Mouse (Mus musculus) liver, adult 2 months (tissue): Measurements from ENCODE around the gene Sos2. TPM values are rescaled to one million over a fixed set of nuclear protein-coding genes. Genes with fewer than 3 reads are reported as not detected.
A peak's percentile ranks its signal among the peaks of the same experiment; 100 is the strongest.

ENCODE experiments used
- DNase-seq: peaks from one replicate; pipeline ENCODE4 v3.0.0-alpha.2; 2011; ENCODE audit warnings: low read depth, low spot score; ENCODE audit errors: extremely low read depth
- H3K27ac ChIP-seq: fragments of 200-500 bp; replicated peaks from 2 replicates; pipeline ENCODE4 v1.5.1; 2012; ENCODE audit warnings: low read depth, mild to moderate bottlenecking, control low read depth, inconsistent platforms, low read length; ENCODE audit not compliant: insufficient read depth
- H3K27me3 ChIP-seq: fragments of 200-500 bp; 2 replicates; pipeline ENCODE4 v1.6.1; 2012; ENCODE audit warnings: mild to moderate bottlenecking, moderate library complexity, low read length, inconsistent platforms; ENCODE audit not compliant: control insufficient read depth, insufficient read depth
- H3K36me3 ChIP-seq: fragments of 200-500 bp; 2 replicates; pipeline ENCODE4 v1.6.1; 2012; ENCODE audit warnings: low read length, inconsistent platforms; ENCODE audit not compliant: control insufficient read depth, insufficient read depth
- H3K4me1 ChIP-seq: fragments of 200-500 bp; 2 replicates; pipeline ENCODE4 v1.6.1; 2011; ENCODE audit warnings: low read length; ENCODE audit not compliant: control insufficient read depth, insufficient read depth
- H3K4me3 ChIP-seq: fragments of 200-500 bp; 2 replicates; pipeline ENCODE4 v1.5.1; 2011; ENCODE audit warnings: low read depth, mild to moderate bottlenecking, control low read depth, low read length, moderate library complexity; ENCODE audit not compliant: insufficient read depth
- H3K79me2 ChIP-seq: fragments of 200-500 bp; 2 replicates; pipeline ENCODE4 v1.6.1; 2012; ENCODE audit warnings: inconsistent platforms, mild to moderate bottlenecking, low read length, moderate library complexity; ENCODE audit not compliant: control insufficient read depth, insufficient read depth
- H3K9ac ChIP-seq: fragments of 200-500 bp; 2 replicates; pipeline ENCODE4 v1.6.1; 2012; ENCODE audit warnings: low read depth, mild to moderate bottlenecking, control low read depth, inconsistent platforms, low read length
- CTCF ChIP-seq: fragments of 200-500 bp; IDR thresholded peaks from 2 replicates; pipeline ENCODE4 v1.5.1; 2011; ENCODE audit warnings: low read depth, low read length, control low read depth
- POLR2A ChIP-seq: fragments of 200-500 bp; IDR thresholded peaks from 2 replicates; pipeline ENCODE4 v1.6.1; 2011; ENCODE audit warnings: low read length, control low read depth; ENCODE audit not compliant: insufficient read depth; ENCODE audit errors: extremely low read depth
- whole genome bisulfite sequencing: fragments of 180-500 bp; shearing (Covaris S2); methylation state at CpG from one replicate; pipeline ENCODE4 v1.1.7; 2018; 5-methylcytosine and 5-hydroxymethylcytosine counted together
- polyA plus RNA-seq: library from polyadenylated mRNA; depleted of rRNA; stranded (reverse); fragments of >200 nt; gene quantifications from 2 replicates; pipeline ENCODE4 v1.2.3, GENCODE M21; 2012; rRNA removed
- total RNA-seq: library from RNA; depleted of rRNA; stranded (reverse); fragments of >200 nt; gene quantifications from 2 replicates; pipeline ENCODE4 v1.2.3, GENCODE M21; 2014; rRNA removed

The Sos2 gene
- total RNA-seq (11.1 and 11.9 TPM in 2 replicates), polyA plus RNA-seq (5.5 and 7.3 TPM in 2 replicates)

GRCm38 (mm10) chr12:69681566-69682061 lies at the start of gene Sos2:
Gene Sos2, minus strand, starts transcription at chr12:69681852.
- no peaks in the 10 kb centered on the region for H3K36me3 ChIP-seq
- 10% methylated on average over 73 of the region's 85 CpGs for WGBS
- peak; percentile 33 for DNase-seq

GRCm38 (mm10) chr12:69730306-69730705 lies 48.7 kb upstream of the Sos2 start:
- WGBS: 100% methylated on average over 1 of the region's 1 CpGs
- Histone ChIP-seq H3K4me3 (no peak overlapping the region), H3K36me3 (no peaks in the 10 kb centered on the region), H3K4me1 (peaks cover 7% of the 10 kb centered on the region), H3K79me2 (no peaks in the 10 kb centered on the region), H3K9ac (no peak overlapping the region), H3K27ac (no peak overlapping the region), H3K27me3 (no peaks in the 10 kb centered on the region)
- no peak for DNase-seq
- no peak for TF ChIP-seq CTCF

More at GRCm38 (mm10) chr12:69681566-69682061, at the start of gene Sos2:
- Histone ChIP-seq H3K4me3 (peak within 1 kb of the TSS; percentile 92), H3K4me1 (peaks cover 23% of the 10 kb centered on the region), H3K9ac (peak within 1 kb of the TSS; percentile 97), H3K27me3 (no peaks in the 10 kb centered on the region), H3K79me2 (peaks cover 14% of the 10 kb centered on the region), H3K27ac (peak within 1 kb of the TSS; percentile 98)
- no peak for TF ChIP-seq CTCF
- TF ChIP-seq POLR2A: no peak

GRCm38 (mm10) chr12:69729246-69729645 lies 47.6 kb upstream of the Sos2 start:
- peaks cover 3% of the 10 kb centered on the region; the same call in 1 of the 2 replicates for H3K79me2 ChIP-seq
- WGBS: 96% methylated on average over 1 of the region's 1 CpGs
- H3K36me3 ChIP-seq: no peaks in the 10 kb centered on the region
- TF ChIP-seq CTCF (no peak), POLR2A (no peak)
- H3K27me3 ChIP-seq: no peaks in the 10 kb centered on the region
- H3K4me3 ChIP-seq: no peak overlapping the region
- H3K27ac ChIP-seq: no peak overlapping the region
- peaks cover 7% of the 10 kb centered on the region for H3K4me1 ChIP-seq
- no peak for DNase-seq
- H3K9ac ChIP-seq: no peak overlapping the region

- Histone ChIP-seq H3K27me3 (no peaks in the 10 kb centered on the region), H3K36me3 (peaks cover 7% of the 10 kb centered on the region; the same call in 1 of the 2 replicates), H3K9ac (peak within 1 kb of the TSS; percentile 91), H3K79me2 (peaks cover 14% of the 10 kb centered on the region; the same call in 1 of the 2 replicates), H3K4me3 (peak within 1 kb of the TSS; percentile 86), H3K27ac (peak within 1 kb of the TSS; percentile 91), H3K4me1 (peaks cover 13% of the 10 kb centered on the region)
- under 1% methylated on average over 60 of the region's 60 CpGs for whole genome bisulfite sequencing
- peak; percentile 88 for DNase-seq
- peak; percentile 90 for TF ChIP-seq POLR2A
- TF ChIP-seq CTCF: no peak
Measured at GRCm38 (mm10) chr12:69724711-69725460, 43.2 kb upstream of the Sos2 start, which contains the start of the genes L2hgdh and Atp5s. Gene L2hgdh, minus strand, starts transcription at chr12:69724873. Gene Atp5s, plus strand, starts transcription at chr12:69724950.

GRCm38 (mm10) chr12:69724018-69724710 lies 42.5 kb upstream of the Sos2 start:
- peaks cover 11% of the 10 kb centered on the region; the same call in 1 of the 2 replicates for H3K36me3 ChIP-seq
- peak overlapping the region; percentile 86 for H3K4me3 ChIP-seq
- TF ChIP-seq CTCF: no peak
- H3K27me3 ChIP-seq: no peaks in the 10 kb centered on the region
- H3K79me2 ChIP-seq: peaks cover 14% of the 10 kb centered on the region; the same call in 1 of the 2 replicates
- peak overlapping the region; percentile 91 for H3K27ac ChIP-seq
- peak; percentile 61 for DNase-seq
- 2% methylated on average over 24 of the region's 24 CpGs for WGBS
- peaks cover 13% of the 10 kb centered on the region for H3K4me1 ChIP-seq
- peak overlapping the region; percentile 91 for H3K9ac ChIP-seq
